Mouse (Mus musculus) ES-Bruce4 (cell line): ENCODE results near the gene Il9r. TPM values are rescaled to one million over a fixed set of nuclear protein-coding genes. Genes with fewer than 3 reads are reported as not detected.

Experiments used
- H3K27ac ChIP-seq: 2 replicates; pipeline ENCODE4 v1.5.1; 2012; ENCODE audit warnings: low read length, inconsistent platforms; ENCODE audit not compliant: insufficient read depth
- H3K27me3 ChIP-seq: 2 replicates; pipeline ENCODE4 v1.6.1; 2012; ENCODE audit warnings: mild to moderate bottlenecking, low read length, inconsistent platforms; ENCODE audit not compliant: control insufficient read depth, poor library complexity, insufficient read depth, severe bottlenecking
- H3K36me3 ChIP-seq: 2 replicates; pipeline ENCODE4 v1.6.1; 2012; ENCODE audit warnings: inconsistent platforms, mild to moderate bottlenecking, low read length, moderate library complexity; ENCODE audit not compliant: control insufficient read depth, poor library complexity, insufficient read depth, severe bottlenecking
- H3K4me1 ChIP-seq: one replicate; pipeline ENCODE4 v1.8.1; 2011; ENCODE audit warnings: low read length; ENCODE audit not compliant: control insufficient read depth, insufficient read depth
- H3K4me3 ChIP-seq: 2 replicates; pipeline ENCODE4 v1.5.1; 2011; ENCODE audit warnings: low read depth, mild to moderate bottlenecking, low read length
- H3K9ac ChIP-seq: 2 replicates; pipeline ENCODE4 v1.6.1; 2012; ENCODE audit warnings: low read depth, mild to moderate bottlenecking, inconsistent platforms; ENCODE audit not compliant: poor library complexity, severe bottlenecking
- H3K9me3 ChIP-seq: replicated peaks from 2 replicates; pipeline ENCODE4 v1.6.1; 2012; ENCODE audit warnings: mild to moderate bottlenecking, low read length, inconsistent platforms; ENCODE audit not compliant: control insufficient read depth, poor library complexity, insufficient read depth, severe bottlenecking
- CTCF ChIP-seq: IDR thresholded peaks from one replicate; pipeline ENCODE4 v1.8.1; 2011; ENCODE audit warnings: low read depth, low read length
- EP300 ChIP-seq: IDR thresholded peaks from 2 replicates; pipeline ENCODE4 v1.6.1; 2011; ENCODE audit warnings: low read depth, low read length; ENCODE audit not compliant: insufficient read depth
- POLR2A ChIP-seq: IDR thresholded peaks from one replicate; pipeline ENCODE4 v1.8.1; 2011; ENCODE audit warnings: low read length; ENCODE audit not compliant: insufficient read depth
- polyA plus RNA-seq: library from polyadenylated mRNA; stranded (reverse); fragments of >200 nt; gene quantifications from 2 replicates; pipeline ENCODE4 v1.2.4, GENCODE M21; 2011; ENCODE audit warnings: low read depth; ENCODE audit not compliant: missing spikeins, insufficient read depth, insufficient read length

Il9r gene
- polyA plus RNA-seq, 1 experiment = not detected

GRCm38 (mm10) chr11:32236132-32236531, 36.1 kb upstream of the Il9r start:
- H3K36me3 ChIP-seq = peaks cover 9% of the 10 kb centered on the region; the same call in 1 of the 2 replicates
- no peaks in the 10 kb centered on the region for H3K27me3 ChIP-seq
- no peaks in the 10 kb centered on the region for H3K4me1 ChIP-seq
- H3K9ac ChIP-seq = no peak overlapping the region
- TF ChIP-seq CTCF = no peak
- no peak for TF ChIP-seq POLR2A
- no peak for TF ChIP-seq EP300
- no peak overlapping the region for H3K27ac ChIP-seq
- no peak overlapping the region for H3K4me3 ChIP-seq
- no peaks in the 10 kb centered on the region for H3K9me3 ChIP-seq

GRCm38 (mm10) chr11:32235646-32236045, 35.6 kb upstream of the Il9r start:
- Histone ChIP-seq H3K27ac (no peak overlapping the region), H3K9ac (no peak overlapping the region), H3K4me1 (no peaks in the 10 kb centered on the region), H3K27me3 (no peaks in the 10 kb centered on the region), H3K4me3 (no peak overlapping the region), H3K36me3 (peaks cover 9% of the 10 kb centered on the region; the same call in 1 of the 2 replicates), H3K9me3 (no peaks in the 10 kb centered on the region)
- TF ChIP-seq POLR2A (no peak), CTCF (no peak), EP300 (no peak)

GRCm38 (mm10) chr11:32234816-32235485, 34.9 kb upstream of the Il9r start:
- Histone ChIP-seq H3K9me3 (no peaks in the 10 kb centered on the region), H3K9ac (no peak overlapping the region), H3K36me3 (peaks cover 11% of the 10 kb centered on the region; the same call in 1 of the 2 replicates), H3K27ac (no peak overlapping the region), H3K4me3 (no peak overlapping the region), H3K4me1 (no peaks in the 10 kb centered on the region), H3K27me3 (no peaks in the 10 kb centered on the region)
- TF ChIP-seq CTCF (no peak), EP300 (no peak), POLR2A (no peak)

GRCm38 (mm10) chr11:32233895-32234294, 33.8 kb upstream of the Il9r start:
- Histone ChIP-seq H3K4me1 (no peaks in the 10 kb centered on the region), H3K9ac (no peak overlapping the region), H3K9me3 (no peaks in the 10 kb centered on the region), H3K36me3 (peaks cover 12% of the 10 kb centered on the region), H3K4me3 (no peak overlapping the region), H3K27me3 (no peaks in the 10 kb centered on the region), H3K27ac (no peak overlapping the region)
- TF ChIP-seq EP300 (no peak), CTCF (no peak), POLR2A (no peak)

- Histone ChIP-seq H3K4me1 (no peaks in the 10 kb centered on the region), H3K9ac (no peak overlapping the region), H3K27ac (no peak overlapping the region), H3K27me3 (no peaks in the 10 kb centered on the region), H3K36me3 (peaks cover 12% of the 10 kb centered on the region), H3K9me3 (no peaks in the 10 kb centered on the region), H3K4me3 (no peak overlapping the region)
- no peak for TF ChIP-seq EP300
- TF ChIP-seq POLR2A = no peak
- no peak for TF ChIP-seq CTCF
Measured at GRCm38 (mm10) chr11:32232848-32233247, 32.8 kb upstream of the Il9r start.

- Histone ChIP-seq H3K4me3 (no peak overlapping the region), H3K27ac (no peak overlapping the region), H3K4me1 (no peaks in the 10 kb centered on the region), H3K27me3 (no peaks in the 10 kb centered on the region), H3K9ac (no peak overlapping the region), H3K36me3 (peaks cover 12% of the 10 kb centered on the region), H3K9me3 (no peaks in the 10 kb centered on the region)
- TF ChIP-seq POLR2A (no peak), CTCF (no peak), EP300 (no peak)
Measured at GRCm38 (mm10) chr11:32231125-32231524, 31.0 kb upstream of the Il9r start.
